Mouse (Mus musculus) MEL (cell line): Measurements from ENCODE around the gene St6galnac4. TPM values are rescaled to one million over a fixed set of nuclear protein-coding genes. Genes with fewer than 3 reads are reported as not detected.
A peak's percentile ranks its signal among the peaks of the same experiment; 100 is the strongest.

Experiments used
- DNase-seq: peaks from one replicate; pipeline ENCODE4 v3.0.0; 2011; ENCODE audit warnings: low read depth, low spot score
- H3K27ac ChIP-seq: 2 replicates; pipeline ENCODE4 v1.5.1; 2012; ENCODE audit warnings: low read depth, mild to moderate bottlenecking, control low read depth, low read length, moderate library complexity; ENCODE audit not compliant: control insufficient read depth
- H3K27me3 ChIP-seq, 2 experiments: fragments of 150-350 bp in 1 of 2; sonication (generic) in 1 of 2; 2 replicates each; pipeline ENCODE4 v1.6.1; 2012; ENCODE audit warnings: low read length in 2 of 2, mild to moderate bottlenecking in 2 of 2, improper control_type of control experiment in 1 of 2, moderate library complexity in 1 of 2; ENCODE audit not compliant: insufficient read depth in 2 of 2, control insufficient read depth in 1 of 2
- H3K36me3 ChIP-seq, 2 experiments: 2 replicates each; pipeline ENCODE4 v1.6.1; 2012 to 2014; ENCODE audit warnings: low read length in 2 of 2, improper control_type of control experiment in 1 of 2, inconsistent platforms in 1 of 2, mild to moderate bottlenecking in 1 of 2; ENCODE audit not compliant: insufficient read depth in 2 of 2, control insufficient read depth in 1 of 2
- H3K4me1 ChIP-seq, 2 experiments: fragments of 150-350 bp in 1 of 2; sonication (generic) in 1 of 2; 2 replicates each; pipeline ENCODE4 v1.6.1; 2012; ENCODE audit warnings: low read length in 2 of 2, improper control_type of control experiment in 1 of 2, mild to moderate bottlenecking in 1 of 2; ENCODE audit not compliant: insufficient read depth in 2 of 2, control insufficient read depth in 1 of 2
- H3K4me3 ChIP-seq, 2 experiments: fragments of 150-350 bp in 1 of 2; sonication (generic) in 1 of 2; 2 replicates each; pipeline ENCODE4 v1.5.1; 2012; ENCODE audit warnings: low read depth in 2 of 2, low read length in 2 of 2, mild to moderate bottlenecking in 2 of 2, moderate library complexity in 2 of 2, control low read depth in 1 of 2, improper control_type of control experiment in 1 of 2; ENCODE audit not compliant: control insufficient read depth in 1 of 2, insufficient read depth in 1 of 2
- H3K79me2 ChIP-seq: 2 replicates; pipeline ENCODE4 v1.6.1; 2012; ENCODE audit warnings: mild to moderate bottlenecking, low read length, moderate library complexity; ENCODE audit not compliant: control insufficient read depth, poor library complexity, insufficient read depth
- H3K9ac ChIP-seq: 2 replicates; pipeline ENCODE4 v1.6.1; 2012; ENCODE audit warnings: low read depth, mild to moderate bottlenecking, control low read depth, low read length, moderate library complexity; ENCODE audit not compliant: control insufficient read depth, poor library complexity, severe bottlenecking
- H3K9me3 ChIP-seq: fragments of 150-350 bp; sonication (generic); replicated peaks from 2 replicates; pipeline ENCODE4 v1.6.1; 2012; ENCODE audit warnings: mild to moderate bottlenecking, low read length, improper control_type of control experiment, moderate library complexity; ENCODE audit not compliant: insufficient read depth
- CTCF ChIP-seq, 3 experiments: IDR thresholded peaks in 2 of 3; conservative IDR thresholded peaks in 1 of 3; 2 replicates each; pipeline ENCODE4 v1.5.1; 2011 to 2012; ENCODE audit warnings: low read length in 3 of 3, low read depth in 2 of 3, mild to moderate bottlenecking in 2 of 3, improper control_type of control experiment in 1 of 3, inconsistent platforms in 1 of 3, mixed read lengths in 1 of 3, moderate library complexity in 1 of 3; ENCODE audit not compliant: control insufficient read depth in 1 of 3, insufficient read depth in 1 of 3, poor library complexity in 1 of 3, severe bottlenecking in 1 of 3
- E2F4 ChIP-seq: IDR thresholded peaks from 2 replicates; pipeline ENCODE4 v1.6.1; 2011; ENCODE audit warnings: low read depth, low read length, improper control_type of control experiment, borderline replicate concordance
- ELF1 ChIP-seq: IDR thresholded peaks from 2 replicates; pipeline ENCODE4 v1.6.1; 2014; ENCODE audit warnings: low read depth, mild to moderate bottlenecking, inconsistent platforms, low read length, improper control_type of control experiment, moderate library complexity
- GABPA ChIP-seq: IDR thresholded peaks from 2 replicates; pipeline ENCODE4 v1.6.1; 2012; ENCODE audit warnings: low read depth, mild to moderate bottlenecking, inconsistent platforms, low read length, improper control_type of control experiment, moderate library complexity
- HCFC1 ChIP-seq: IDR thresholded peaks from 2 replicates; pipeline ENCODE4 v1.6.1; 2012; ENCODE audit warnings: low read depth, mild to moderate bottlenecking, inconsistent platforms, low read length, improper control_type of control experiment, moderate library complexity
- JUND ChIP-seq: IDR thresholded peaks from 2 replicates; pipeline ENCODE4 v1.6.1; 2011; ENCODE audit warnings: low read depth, mild to moderate bottlenecking, improper control_type of control experiment, low read length
- MAX ChIP-seq: IDR thresholded peaks from 2 replicates; pipeline ENCODE4 v1.6.1; 2011; ENCODE audit warnings: low read length, improper control_type of control experiment
- MAZ ChIP-seq: IDR thresholded peaks from 2 replicates; pipeline ENCODE4 v1.6.1; 2012; ENCODE audit warnings: low read depth, mild to moderate bottlenecking, inconsistent platforms, low read length, improper control_type of control experiment
- MEF2A ChIP-seq: IDR thresholded peaks from 2 replicates; pipeline ENCODE4 v1.6.1; 2014; ENCODE audit warnings: low read depth, mild to moderate bottlenecking, inconsistent platforms, low read length, improper control_type of control experiment; ENCODE audit not compliant: poor library complexity, insufficient replicate concordance, severe bottlenecking; ENCODE audit errors: extremely low read depth
- MYC ChIP-seq: IDR thresholded peaks from 2 replicates; pipeline ENCODE4 v1.6.1; 2011; ENCODE audit warnings: low read depth, mild to moderate bottlenecking, low read length, improper control_type of control experiment, moderate library complexity
- NELFE ChIP-seq: IDR thresholded peaks from 2 replicates; pipeline ENCODE4 v1.6.1; 2011; ENCODE audit warnings: low read depth, low read length, improper control_type of control experiment
- NRF1 ChIP-seq: IDR thresholded peaks from 2 replicates; pipeline ENCODE4 v1.6.1; 2014; ENCODE audit warnings: low read depth, mild to moderate bottlenecking, inconsistent platforms, low read length, improper control_type of control experiment, moderate library complexity; ENCODE audit not compliant: poor library complexity, insufficient read depth, severe bottlenecking
- POLR2A ChIP-seq, 2 experiments: IDR thresholded peaks; 2 replicates each; pipeline ENCODE4 v1.6.1; 2011 to 2012; ENCODE audit warnings: low read length in 2 of 2, mild to moderate bottlenecking in 2 of 2, control low read depth in 1 of 2, improper control_type of control experiment in 1 of 2, low read depth in 1 of 2, moderate library complexity in 1 of 2; ENCODE audit not compliant: control insufficient read depth in 1 of 2, insufficient read depth in 1 of 2, poor library complexity in 1 of 2
- POLR2AphosphoS2 ChIP-seq: IDR thresholded peaks from 2 replicates; pipeline ENCODE4 v1.6.1; 2011; ENCODE audit warnings: low read length, improper control_type of control experiment
- POLR2AphosphoS5 ChIP-seq: IDR thresholded peaks from 2 replicates; pipeline ENCODE4 v1.6.1; 2012; ENCODE audit warnings: low read depth, borderline replicate concordance, mild to moderate bottlenecking, inconsistent platforms, low read length, moderate library complexity, mixed read lengths
- RCOR1 ChIP-seq: IDR thresholded peaks from 2 replicates; pipeline ENCODE4 v1.6.1; 2012; ENCODE audit warnings: low read depth, mild to moderate bottlenecking, inconsistent platforms, low read length, improper control_type of control experiment
- SIN3A ChIP-seq: IDR thresholded peaks from 2 replicates; pipeline ENCODE4 v1.6.1; 2012; ENCODE audit warnings: low read length, improper control_type of control experiment, inconsistent platforms
- SMC3 ChIP-seq: IDR thresholded peaks from 2 replicates; pipeline ENCODE4 v1.6.1; 2011; ENCODE audit warnings: low read depth, low read length, improper control_type of control experiment
- TAL1 ChIP-seq: IDR thresholded peaks from 2 replicates; pipeline ENCODE4 v1.6.1; 2012; ENCODE audit warnings: mild to moderate bottlenecking, inconsistent platforms, low read length, moderate library complexity, mixed read lengths
- TBP ChIP-seq: IDR thresholded peaks from 2 replicates; pipeline ENCODE4 v1.8.0; 2011; ENCODE audit warnings: low read depth, low read length, improper control_type of control experiment
- TCF12 ChIP-seq: IDR thresholded peaks from 2 replicates; pipeline ENCODE4 v1.6.1; 2014; ENCODE audit warnings: low read depth, mild to moderate bottlenecking, inconsistent platforms, low read length, improper control_type of control experiment, moderate library complexity
- USF1 ChIP-seq: IDR thresholded peaks from 2 replicates; pipeline ENCODE4 v1.6.1; 2014; ENCODE audit warnings: low read depth, mild to moderate bottlenecking, inconsistent platforms, low read length, improper control_type of control experiment, moderate library complexity
- ZC3H11A ChIP-seq: IDR thresholded peaks from 2 replicates; pipeline ENCODE4 v1.6.1; 2012; ENCODE audit warnings: low read depth, mild to moderate bottlenecking, inconsistent platforms, low read length, improper control_type of control experiment
- ZMIZ1 ChIP-seq: IDR thresholded peaks from 2 replicates; pipeline ENCODE4 v1.6.1; 2012; ENCODE audit warnings: low read depth, mild to moderate bottlenecking, inconsistent platforms, low read length, improper control_type of control experiment, moderate library complexity
- polyA plus RNA-seq, 2 experiments: library from polyadenylated mRNA; stranded (reverse) in 1 of 2; unstranded in 1 of 2; fragments of >175 nt in 1 of 2; fragments of >200 nt in 1 of 2; gene quantifications; 2 replicates each; pipeline versions ENCODE4 v1.2.1 to v1.2.4; 2012; ENCODE audit warnings: low replicate concordance in 2 of 2, low read depth in 1 of 2; ENCODE audit not compliant: insufficient read length in 2 of 2, insufficient read depth in 1 of 2, missing spikeins in 1 of 2
- total RNA-seq: library from RNA; depleted of rRNA; stranded (reverse); fragments of 300-350 nt; gene quantifications from 2 replicates; pipeline ENCODE4 v1.2.3, GENCODE M21; 2012; rRNA removed

Gene St6galnac4
- total RNA-seq (44.3 and 58.3 TPM in 2 replicates), polyA plus RNA-seq (100 to 1,000 TPM in 1 of 2 experiments, not detected in 1; 109 TPM)

- Histone ChIP-seq H3K9me3 (no peaks in the 10 kb centered on the region), H3K4me1 (peaks cover 5 to 28% of the 10 kb centered on the region in 2 experiments; a peak in 3 of 4 replicates), H3K27ac (peak within 1 kb of the TSS; percentile 61), H3K79me2 (peaks cover 32% of the 10 kb centered on the region), H3K4me3 (peak within 1 kb of the TSS; percentile 91 to 98), H3K9ac (peak within 1 kb of the TSS; percentile 94), H3K36me3 (peaks cover 0 to 21% of the 10 kb centered on the region in 2 experiments; a peak in 3 of 4 replicates), H3K27me3 (no peaks in the 10 kb centered on the region)
- DNase-seq = peak; percentile 97
- TF ChIP-seq TCF12 (0 out of 2 replicates have a peak, but pooled peaks have one; percentile 40), MAX (0 out of 2 replicates have a peak, but pooled peaks have one; percentile 7), TBP (0 out of 2 replicates have a peak, but pooled peaks have one; percentile 9), POLR2AphosphoS2 (peak; percentile 28; the same call in 1 of the 2 replicates), ZMIZ1 (peak; percentile 32; the same call in 1 of the 2 replicates), MEF2A (no peak), RCOR1 (no peak), SIN3A (peak; percentile 54; the same call in 1 of the 2 replicates), SMC3 (no peak), TAL1 (no peak), POLR2A (IDR thresholded peaks at IDR 0.05; ENCODE audit: control insufficient read depth in 1 of 2, insufficient read depth in 1 of 2, low read depth in 1 of 2, low read length in 2 of 2, poor library complexity in 1 of 2) (peak; percentile 76 to 82; a peak in 3 of 4 replicates), ELF1 (no peak), MAZ (peak; percentile 66), ZC3H11A (no peak), E2F4 (no peak), JUND (no peak), HCFC1 (no peak; the same call in 1 of the 2 replicates), NELFE (peak; percentile 78), MYC (no peak), POLR2AphosphoS5 (no peak), CTCF (IDR thresholded peaks at IDR 0.05 in 2 of 3, conservative IDR thresholded peaks at IDR 0.05 in 1 of 3; ENCODE audit: control insufficient read depth in 1 of 3, insufficient read depth in 1 of 3, low read depth in 2 of 3, low read length in 3 of 3, poor library complexity in 1 of 3, severe bottlenecking in 1 of 3) (peak in 2 of 3 experiments; percentile 44 to 66; a peak in 4 of 6 replicates), NRF1 (peak; percentile 72), GABPA (no peak), USF1 (no peak)
Measured at GRCm38 (mm10) chr2:32586871-32587351, at the start of gene St6galnac4. Gene St6galnac4 (plus strand): TSS chr2:32587095.
